Mouse (Mus musculus) lung, adult 18-20 months (tissue): ENCODE measurements around the gene A730049H05Rik.

Experiments
- DNase-seq, 2 experiments: peaks; one replicate each; pipeline ENCODE4 v3.0.0; 2022; ENCODE audit warnings: mixed read lengths in 2 of 2

The A730049H05Rik gene

DNA sequence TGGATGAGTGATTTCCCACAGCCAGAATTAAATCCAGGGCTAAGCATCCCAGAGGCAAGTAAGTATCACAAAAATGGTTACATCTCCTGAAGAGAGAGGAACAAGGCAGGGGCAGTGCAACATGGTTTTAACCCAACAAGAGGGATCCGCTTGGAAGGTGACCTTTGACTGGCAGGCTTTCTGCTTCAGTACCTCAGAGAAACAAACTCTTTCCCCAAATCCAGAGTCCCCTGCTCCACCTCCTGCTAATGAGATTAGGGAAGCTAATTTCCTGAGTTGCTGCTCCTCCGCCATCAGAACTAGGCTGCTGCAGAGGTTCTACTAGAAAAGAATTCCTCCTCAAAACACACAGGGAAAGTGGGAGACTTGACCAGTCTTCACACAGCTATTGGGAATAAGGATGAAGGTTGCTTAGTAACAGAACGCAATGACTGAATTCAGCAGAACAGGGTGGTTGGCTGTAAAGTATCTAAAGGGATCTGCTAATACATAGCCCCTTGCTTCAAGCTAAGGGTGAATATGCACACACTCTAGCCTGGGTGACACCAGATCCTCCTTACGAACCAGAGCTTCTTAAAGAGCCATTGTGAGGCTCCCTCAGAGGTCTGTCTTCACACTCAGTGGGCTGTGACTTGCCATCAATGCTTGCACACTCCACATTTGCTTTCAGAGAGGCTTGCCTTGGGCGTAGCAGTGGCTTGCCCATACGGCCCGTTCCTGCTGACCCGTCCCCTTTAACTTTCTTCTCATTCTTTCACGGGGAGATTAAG is 67.0 kb downstream of the A730049H05Rik start:
- DNase-seq = no peak

DNA sequence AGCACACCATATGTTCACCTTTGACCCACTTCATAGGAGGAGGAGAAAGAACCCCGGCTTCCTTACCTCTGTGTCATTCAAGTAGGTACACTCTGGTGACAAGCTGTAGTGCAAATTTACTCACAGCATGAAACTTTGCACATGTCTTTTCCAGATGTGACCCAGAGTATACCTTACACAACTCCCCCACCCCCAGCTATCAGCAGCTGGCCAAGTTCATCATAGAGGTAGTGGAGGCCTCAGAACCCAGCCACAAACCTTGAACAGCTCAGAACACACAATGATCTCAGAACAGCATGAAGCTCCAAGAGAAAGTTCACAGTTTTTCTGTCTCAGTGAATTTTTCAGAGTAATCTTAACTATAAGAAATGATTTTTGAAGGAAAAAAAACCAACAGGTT is 75.3 kb downstream of the A730049H05Rik start:
- no peak for DNase-seq
